Mouse (Mus musculus): ENCODE data around the gene Map2k7. TPM values are rescaled to one million over a fixed set of nuclear protein-coding genes. Genes with fewer than 3 reads are reported as not detected.

The Map2k7 gene
- polyA plus RNA-seq, 1 experiment from 2014 or later: 26.8 TPM

GRCm38 (mm10) chr8:4216791-4217621, 21.5 kb upstream of the Map2k7 start, which contains the start of gene Prr36:
Gene Prr36, minus strand, starts transcription at chr8:4217459.
- Histone ChIP-seq H3K9ac (ENCODE audit: low read depth, low read length) (peak within 1 kb of the TSS; percentile 85), H3K9me3 (replicated peaks; ENCODE audit: control insufficient read depth, low read length, poor library complexity, severe bottlenecking) (no peaks in the 10 kb centered on the region), H3K4me1 (ENCODE audit: control insufficient read depth, insufficient read depth, low read length) (peaks cover 39% of the 10 kb centered on the region), H3K27me3 (ENCODE audit: control insufficient read depth, insufficient read depth, low read depth, low read length) (no peaks in the 10 kb centered on the region), H3K36me3 (ENCODE audit: control insufficient read depth, insufficient read depth, low read length) (no peaks in the 10 kb centered on the region; the same call in 1 of the 2 replicates), H3K4me3 (ENCODE audit: low read depth, low read length) (peak within 1 kb of the TSS; percentile 53), H3K4me2 (ENCODE audit: low read length) (peak within 1 kb of the TSS; percentile 98), H3K27ac (ENCODE audit: low read length) (peak within 1 kb of the TSS; percentile 96)
- ATAC-seq: peak; percentile 91
- WGBS: under 1% methylated on average over 44 of the region's 44 CpGs

GRCm38 (mm10) chr8:4219617-4220016, 18.9 kb upstream of the Map2k7 start:
- H3K27me3 ChIP-seq (ENCODE audit: control insufficient read depth, insufficient read depth, low read depth, low read length): no peaks in the 10 kb centered on the region
- no peaks in the 10 kb centered on the region for H3K9me3 ChIP-seq (replicated peaks; ENCODE audit: control insufficient read depth, low read length, poor library complexity, severe bottlenecking)
- no peak overlapping the region for H3K27ac ChIP-seq (ENCODE audit: low read length)
- H3K4me2 ChIP-seq (ENCODE audit: low read length): no peak overlapping the region
- H3K9ac ChIP-seq (ENCODE audit: low read depth, low read length): no peak overlapping the region
- H3K36me3 ChIP-seq (ENCODE audit: control insufficient read depth, insufficient read depth, low read length): no peaks in the 10 kb centered on the region
- ATAC-seq: no peak
- H3K4me1 ChIP-seq (ENCODE audit: control insufficient read depth, insufficient read depth, low read length): peaks cover 20% of the 10 kb centered on the region
- 96% methylated on average over 3 of the region's 3 CpGs for WGBS
- H3K4me3 ChIP-seq (ENCODE audit: low read depth, low read length): no peak overlapping the region

- no peak overlapping the region for H3K4me3 ChIP-seq (ENCODE audit: low read depth, low read length)
- H3K36me3 ChIP-seq (ENCODE audit: control insufficient read depth, insufficient read depth, low read length): no peaks in the 10 kb centered on the region
- no peak overlapping the region for H3K4me2 ChIP-seq (ENCODE audit: low read length)
- H3K9ac ChIP-seq (ENCODE audit: low read depth, low read length): no peak overlapping the region
- peaks cover 9% of the 10 kb centered on the region; the same call in 1 of the 2 replicates for H3K27me3 ChIP-seq (ENCODE audit: control insufficient read depth, insufficient read depth, low read depth, low read length)
- peaks cover 8% of the 10 kb centered on the region; the same call in 1 of the 2 replicates for H3K4me1 ChIP-seq (ENCODE audit: control insufficient read depth, insufficient read depth, low read length)
- no peaks in the 10 kb centered on the region for H3K9me3 ChIP-seq (replicated peaks; ENCODE audit: control insufficient read depth, low read length, poor library complexity, severe bottlenecking)
- ATAC-seq: no peak
- H3K27ac ChIP-seq (ENCODE audit: low read length): no peak overlapping the region
These were observed 16.5 kb upstream of the Map2k7 start for GRCm38 (mm10) chr8:4222059-4222458.

GRCm38 (mm10) chr8:4226323-4226722, 12.2 kb upstream of the Map2k7 start:
- 0 out of 2 replicates have a peak, but pooled peaks cover 2% of the 10 kb centered on the region for H3K4me1 ChIP-seq (ENCODE audit: control insufficient read depth, insufficient read depth, low read length)
- H3K27me3 ChIP-seq (ENCODE audit: control insufficient read depth, insufficient read depth, low read depth, low read length): peaks cover 12% of the 10 kb centered on the region; the same call in 1 of the 2 replicates
- WGBS: 27% methylated on average over 4 of the region's 4 CpGs
- H3K27ac ChIP-seq (ENCODE audit: low read length): no peak overlapping the region
- peak overlapping the region; percentile 3; the same call in 1 of the 2 replicates for H3K4me3 ChIP-seq (ENCODE audit: low read depth, low read length)
- no peaks in the 10 kb centered on the region for H3K36me3 ChIP-seq (ENCODE audit: control insufficient read depth, insufficient read depth, low read length)
- no peak overlapping the region for H3K9ac ChIP-seq (ENCODE audit: low read depth, low read length)
- no peaks in the 10 kb centered on the region for H3K9me3 ChIP-seq (replicated peaks; ENCODE audit: control insufficient read depth, low read length, poor library complexity, severe bottlenecking)
- 0 out of 2 replicates have a peak, but pooled peaks have one; percentile 21 for ATAC-seq
- peak overlapping the region; percentile 35 for H3K4me2 ChIP-seq (ENCODE audit: low read length)

GRCm38 (mm10) chr8:4226739-4227347, 11.7 kb upstream of the Map2k7 start, which contains the start of gene Lrrc8e:
Gene Lrrc8e, plus strand, starts transcription at chr8:4226827.
- H3K4me2 ChIP-seq (ENCODE audit: low read length): peak within 1 kb of the TSS; percentile 35
- H3K9ac ChIP-seq (ENCODE audit: low read depth, low read length): no peak within 1 kb of the TSS
- H3K36me3 ChIP-seq (ENCODE audit: control insufficient read depth, insufficient read depth, low read length): no peaks in the 10 kb centered on the region
- H3K27ac ChIP-seq (ENCODE audit: low read length): no peak within 1 kb of the TSS
- peak within 1 kb of the TSS; percentile 3; the same call in 1 of the 2 replicates for H3K4me3 ChIP-seq (ENCODE audit: low read depth, low read length)
- ATAC-seq: peak; percentile 39; the same call in 1 of the 2 replicates
- peaks cover 12% of the 10 kb centered on the region; the same call in 1 of the 2 replicates for H3K27me3 ChIP-seq (ENCODE audit: control insufficient read depth, insufficient read depth, low read depth, low read length)
- 2% methylated on average over 30 of the region's 33 CpGs for whole genome bisulfite sequencing
- H3K9me3 ChIP-seq (replicated peaks; ENCODE audit: control insufficient read depth, low read length, poor library complexity, severe bottlenecking): no peaks in the 10 kb centered on the region
- H3K4me1 ChIP-seq (ENCODE audit: control insufficient read depth, insufficient read depth, low read length): 0 out of 2 replicates have a peak, but pooled peaks cover 2% of the 10 kb centered on the region

GRCm38 (mm10) chr8:4227919-4228318, 10.6 kb upstream of the Map2k7 start:
- 91% methylated on average over 4 of the region's 4 CpGs for whole genome bisulfite sequencing
- no peak overlapping the region for H3K27ac ChIP-seq (ENCODE audit: low read length)
- no peak overlapping the region for H3K9ac ChIP-seq (ENCODE audit: low read depth, low read length)
- H3K4me2 ChIP-seq (ENCODE audit: low read length): no peak overlapping the region
- no peak for ATAC-seq
- peaks cover 12% of the 10 kb centered on the region; the same call in 1 of the 2 replicates for H3K27me3 ChIP-seq (ENCODE audit: control insufficient read depth, insufficient read depth, low read depth, low read length)
- H3K4me1 ChIP-seq (ENCODE audit: control insufficient read depth, insufficient read depth, low read length): 0 out of 2 replicates have a peak, but pooled peaks cover 2% of the 10 kb centered on the region
- H3K9me3 ChIP-seq (replicated peaks; ENCODE audit: control insufficient read depth, low read length, poor library complexity, severe bottlenecking): no peaks in the 10 kb centered on the region
- no peak overlapping the region for H3K4me3 ChIP-seq (ENCODE audit: low read depth, low read length)
- H3K36me3 ChIP-seq (ENCODE audit: control insufficient read depth, insufficient read depth, low read length): no peaks in the 10 kb centered on the region

GRCm38 (mm10) chr8:4229784-4230183, 8.8 kb upstream of the Map2k7 start:
- Histone ChIP-seq H3K27me3 (ENCODE audit: control insufficient read depth, insufficient read depth, low read depth, low read length) (peaks cover 12% of the 10 kb centered on the region; the same call in 1 of the 2 replicates), H3K9ac (ENCODE audit: low read depth, low read length) (no peak overlapping the region), H3K9me3 (replicated peaks; ENCODE audit: control insufficient read depth, low read length, poor library complexity, severe bottlenecking) (no peaks in the 10 kb centered on the region), H3K4me1 (ENCODE audit: control insufficient read depth, insufficient read depth, low read length) (0 out of 2 replicates have a peak, but pooled peaks cover 2% of the 10 kb centered on the region), H3K4me2 (ENCODE audit: low read length) (no peak overlapping the region), H3K27ac (ENCODE audit: low read length) (no peak overlapping the region), H3K4me3 (ENCODE audit: low read depth, low read length) (no peak overlapping the region), H3K36me3 (ENCODE audit: control insufficient read depth, insufficient read depth, low read length) (no peaks in the 10 kb centered on the region)
- ATAC-seq: no peak
- 64% methylated on average over 5 of the region's 5 CpGs for WGBS

- Histone ChIP-seq H3K36me3 (ENCODE audit: control insufficient read depth, insufficient read depth, low read length) (no peaks in the 10 kb centered on the region), H3K9ac (ENCODE audit: low read depth, low read length) (no peak overlapping the region), H3K4me3 (ENCODE audit: low read depth, low read length) (no peak overlapping the region), H3K27ac (ENCODE audit: low read length) (no peak overlapping the region), H3K4me2 (ENCODE audit: low read length) (no peak overlapping the region), H3K4me1 (ENCODE audit: control insufficient read depth, insufficient read depth, low read length) (0 out of 2 replicates have a peak, but pooled peaks cover 2% of the 10 kb centered on the region), H3K27me3 (ENCODE audit: control insufficient read depth, insufficient read depth, low read depth, low read length) (peaks cover 12% of the 10 kb centered on the region; the same call in 1 of the 2 replicates), H3K9me3 (replicated peaks; ENCODE audit: control insufficient read depth, low read length, poor library complexity, severe bottlenecking) (no peaks in the 10 kb centered on the region)
- WGBS: 68% methylated on average over 10 of the region's 10 CpGs
- ATAC-seq: no peak
These were observed 7.8 kb upstream of the Map2k7 start for GRCm38 (mm10) chr8:4230612-4231351.
